Mouse (Mus musculus) R1 (cell line): ENCODE data around the gene Dlg5.

ENCODE experiments used
- DNase-seq: peaks from one replicate; pipeline ENCODE4 v3.0.0-alpha.2; 2018; ENCODE audit warnings: low read depth, low spot score

Dlg5 gene

GRCm38 (mm10) chr14:24125069-24125468 lies 120.7 kb downstream of the Dlg5 start:
- no peak for DNase-seq

GRCm38 (mm10) chr14:24124171-24124570 lies 121.5 kb downstream of the Dlg5 start:
- DNase-seq, result no peak

GRCm38 (mm10) chr14:24106734-24107133 lies 139.0 kb downstream of the Dlg5 start:
- DNase-seq, result no peak

- no peak for DNase-seq
Observed at GRCm38 (mm10) chr14:24098828-24099227, 146.9 kb downstream of the Dlg5 start.

- DNase-seq, result no peak
Observed at GRCm38 (mm10) chr14:24094656-24095055, 151.1 kb downstream of the Dlg5 start.

- DNase-seq, result no peak
Observed at GRCm38 (mm10) chr14:24093221-24093620, 152.5 kb downstream of the Dlg5 start.

GRCm38 (mm10) chr14:24092391-24092790 lies 153.3 kb downstream of the Dlg5 start:
- no peak for DNase-seq

- no peak for DNase-seq
Observed at GRCm38 (mm10) chr14:24090790-24091189, 154.9 kb downstream of the Dlg5 start.

- no peak for DNase-seq
Observed at GRCm38 (mm10) chr14:24089181-24089580, 156.5 kb downstream of the Dlg5 start.

- DNase-seq, result no peak
Observed at GRCm38 (mm10) chr14:24087430-24087829, 158.3 kb downstream of the Dlg5 start.

GRCm38 (mm10) chr14:24086481-24086880 lies 159.2 kb downstream of the Dlg5 start:
- no peak for DNase-seq
